Mouse (Mus musculus) yolk sac, embryonic 10.5 days (tissue): ENCODE results near the gene Nr0b2.

Experiments used
- DNase-seq: peaks from one replicate; pipeline ENCODE4 v3.0.0-alpha.2; 2017; ENCODE audit warnings: low spot score

Nr0b2 gene

DNA sequence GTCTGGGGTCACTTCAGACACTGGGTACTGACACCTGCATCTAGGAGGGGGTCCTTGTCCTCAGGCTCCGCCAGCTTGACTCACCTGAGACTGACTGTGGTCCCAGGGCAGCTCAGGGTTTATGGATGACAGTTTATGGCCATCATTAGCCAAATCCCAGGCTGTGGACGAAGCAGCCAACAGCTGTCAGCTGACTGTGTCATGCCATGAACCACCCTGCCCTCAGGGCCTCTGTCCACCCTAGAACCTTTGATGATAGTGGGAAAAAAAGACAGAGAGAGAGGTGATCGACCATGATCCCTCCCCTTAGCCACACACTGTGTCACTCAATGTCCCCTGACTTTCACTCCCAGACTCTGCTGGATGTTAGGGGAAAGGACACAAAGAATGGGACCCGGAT, 8.4 kb downstream of the Nr0b2 start:
- DNase-seq = no peak

DNA sequence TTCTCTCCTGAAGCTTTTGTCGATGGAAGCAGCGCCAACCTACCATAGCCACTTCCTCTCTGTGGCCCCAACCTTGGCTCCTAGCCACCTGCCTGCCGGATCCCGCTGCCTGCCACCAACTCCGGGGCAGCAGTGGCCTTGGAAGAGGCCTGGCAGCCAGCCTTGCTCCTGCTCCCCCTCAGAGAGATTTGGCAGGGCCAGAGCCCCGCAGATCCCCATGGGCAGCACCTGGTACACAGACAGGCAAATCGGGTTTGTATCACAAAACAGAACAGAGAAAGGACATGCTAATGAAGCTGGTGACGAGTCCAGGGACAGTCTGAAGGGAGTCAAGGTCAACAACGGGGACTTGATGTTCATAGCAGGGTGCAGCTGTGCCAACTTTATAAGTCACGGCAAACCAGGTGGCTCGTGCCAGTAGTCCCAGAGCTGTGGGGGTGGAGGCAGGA, 10.0 kb downstream of the Nr0b2 start:
- DNase-seq = no peak

DNA sequence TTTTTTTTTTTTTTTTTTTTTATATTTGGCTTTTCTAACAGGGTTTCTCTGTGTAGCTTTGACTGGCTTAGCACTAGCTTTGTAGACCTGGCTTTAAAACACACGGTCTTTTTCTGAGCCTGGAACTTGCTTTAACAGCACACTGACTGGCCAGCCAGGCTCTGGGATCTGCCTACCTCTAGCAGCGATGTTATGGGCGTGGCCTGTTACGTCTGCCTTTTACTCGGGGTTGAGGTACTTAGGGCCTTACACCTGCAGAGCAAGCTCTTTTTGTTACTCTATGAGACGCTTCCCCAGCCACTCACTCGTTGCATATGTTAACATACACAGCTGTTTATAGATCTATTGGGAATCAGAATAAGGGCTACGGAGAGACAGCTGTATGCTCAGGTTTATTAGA, 14.1 kb downstream of the Nr0b2 start:
- no peak for DNase-seq

DNA sequence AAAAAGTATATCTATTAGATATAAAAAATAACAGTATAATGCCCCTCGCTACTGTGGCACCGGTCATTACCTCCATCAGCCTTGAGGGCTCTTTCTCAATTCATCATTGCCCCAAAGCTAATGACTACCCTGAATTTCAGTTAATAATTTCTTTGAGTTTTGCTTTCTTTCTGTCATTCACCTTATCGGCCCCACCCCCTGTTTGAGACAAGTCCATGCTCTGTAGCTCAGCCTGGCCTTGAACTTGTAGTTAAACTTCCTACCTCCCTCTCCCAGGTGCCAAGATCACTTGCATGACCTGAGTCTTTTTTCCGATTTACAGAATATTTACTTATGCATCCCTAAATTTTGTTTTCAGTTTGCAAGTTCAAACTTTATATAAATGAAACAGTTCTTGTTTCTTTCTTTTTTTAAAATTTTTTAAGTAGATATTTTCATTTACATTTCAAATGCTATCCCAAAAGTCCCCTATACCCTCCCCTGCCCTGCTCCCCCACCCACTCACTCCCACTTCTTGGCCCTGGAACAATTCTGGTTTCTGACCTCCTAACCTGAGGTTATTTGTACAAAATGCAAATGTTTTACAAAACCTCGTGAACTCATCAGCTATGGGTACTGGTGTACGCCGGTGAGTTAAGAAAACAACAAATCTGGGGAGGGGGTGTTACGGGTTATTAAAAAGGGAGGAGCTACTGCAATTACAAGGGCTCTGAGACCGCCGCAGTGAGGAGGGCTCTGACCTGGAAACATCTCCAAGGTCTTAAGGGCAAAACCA, 16.3 kb downstream of the Nr0b2 start:
- DNase-seq = peak; percentile 39

DNA sequence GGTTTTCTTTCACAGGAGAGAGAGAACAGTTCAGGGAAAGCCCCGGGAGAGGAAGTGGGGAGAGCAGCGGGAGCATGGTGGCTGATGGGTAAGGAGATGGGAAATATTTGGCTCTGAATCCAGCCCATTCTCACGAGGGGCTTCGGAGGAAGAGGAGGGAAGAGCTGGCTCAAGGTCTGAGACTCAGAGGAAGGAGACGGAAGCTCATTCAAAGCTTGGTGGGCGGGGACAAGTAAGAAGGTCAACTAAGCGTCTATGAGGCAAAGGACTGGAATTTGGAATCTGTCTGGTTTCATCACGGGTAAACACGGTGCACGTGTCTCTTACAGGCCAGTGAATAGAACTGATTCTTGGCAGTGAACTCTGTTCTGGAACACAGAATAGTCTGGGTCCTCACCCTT, 16.9 kb downstream of the Nr0b2 start:
- peak; percentile 85 for DNase-seq

DNA sequence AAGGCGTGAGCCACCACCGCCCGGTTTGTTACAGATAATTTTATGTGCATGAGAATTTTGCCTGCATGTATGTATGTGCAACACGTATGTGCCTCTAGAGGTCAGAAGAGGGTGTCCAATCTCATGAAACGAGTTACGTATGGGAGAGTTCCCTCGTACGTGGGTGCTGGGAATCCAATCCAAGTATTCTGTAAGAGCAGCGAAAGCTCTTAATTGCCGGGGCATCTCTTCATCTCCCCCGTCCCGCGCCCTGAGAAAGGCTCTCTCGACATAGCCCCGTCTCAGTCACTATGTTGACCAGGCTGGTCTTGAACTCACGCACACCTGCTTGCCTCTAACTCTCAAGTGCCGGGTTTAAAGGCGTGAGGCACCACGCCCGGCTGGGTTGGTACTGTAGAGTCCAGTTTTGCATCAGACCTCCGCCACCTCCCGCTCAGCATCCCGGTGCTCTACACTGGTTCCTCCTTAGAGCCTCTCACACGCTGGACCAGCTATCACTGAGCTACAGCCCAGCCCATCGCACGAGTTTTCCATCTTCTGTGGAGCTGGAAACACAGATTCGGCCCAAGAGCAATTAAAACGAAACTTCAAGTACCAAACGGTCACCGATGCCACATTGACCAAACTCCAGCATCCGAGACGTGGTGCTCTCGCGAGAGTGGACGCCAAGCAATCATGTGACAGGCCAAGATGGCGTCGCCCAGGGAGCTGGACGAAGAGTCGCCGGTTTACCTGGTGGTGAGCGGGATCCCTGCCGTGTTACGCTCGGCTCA, 21.1 kb downstream of the Nr0b2 start, which contains the start of gene Gpatch3:
Gene Gpatch3 (plus strand): TSS at position 676 of the 773 bp plus-strand sequence.
- DNase-seq = peak; percentile 89

DNA sequence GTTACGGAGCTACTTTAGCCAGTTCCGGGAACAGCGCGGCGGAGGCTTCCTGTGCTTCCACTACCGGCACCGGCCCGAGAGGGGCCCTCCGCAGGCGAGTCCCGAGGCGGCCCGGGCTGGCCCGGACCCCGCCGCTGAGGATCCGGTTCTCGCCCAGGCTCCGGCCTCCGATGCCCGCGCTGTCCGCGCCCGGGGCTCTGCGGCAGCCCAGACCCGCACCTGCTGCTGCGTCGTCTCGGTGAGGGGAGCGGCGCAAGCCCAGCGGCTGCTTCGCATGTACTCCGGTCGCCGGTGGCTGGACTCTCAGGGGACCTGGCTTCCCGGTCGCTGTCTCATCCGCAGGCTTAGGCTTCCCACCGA, 21.6 kb downstream of the Nr0b2 start:
- DNase-seq = no peak

DNA sequence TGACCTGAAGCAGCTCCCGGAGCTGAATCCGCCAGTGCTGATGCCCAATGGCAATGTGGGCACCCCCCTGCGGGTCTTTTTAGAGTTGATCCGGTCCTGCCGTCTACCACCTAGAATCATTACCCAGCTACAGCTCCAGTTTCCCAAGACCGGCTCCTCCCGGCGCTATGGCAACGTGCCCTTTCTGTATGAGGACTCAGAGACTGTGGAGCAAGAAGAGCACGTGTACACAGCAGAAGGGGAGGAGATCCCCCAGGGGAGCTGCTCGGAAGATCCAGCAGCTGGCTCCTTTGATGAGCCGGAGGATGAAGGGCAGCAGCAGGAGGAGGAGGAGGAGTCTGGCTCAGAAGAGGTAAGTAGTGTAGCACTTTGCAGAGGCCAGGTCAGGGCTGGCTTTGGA, 24.8 kb downstream of the Nr0b2 start:
- no peak for DNase-seq

DNA sequence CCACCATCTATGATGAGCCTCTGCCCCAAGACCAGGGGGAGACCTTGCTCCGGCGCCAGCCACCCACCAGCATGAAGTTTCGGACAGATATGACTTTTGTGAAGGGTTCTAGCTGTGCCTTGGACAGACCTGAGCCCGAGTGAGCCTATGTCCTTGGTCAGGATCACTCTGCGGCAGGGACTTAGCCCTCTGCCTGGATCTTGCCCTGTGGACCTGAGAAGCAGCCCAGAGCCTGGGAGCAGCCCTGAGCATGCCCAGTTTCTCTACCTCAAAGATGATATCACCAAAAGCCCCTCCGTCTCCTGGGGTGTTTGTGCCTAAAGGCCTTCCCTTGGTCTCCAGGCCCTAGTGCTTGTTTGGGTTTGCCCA, 30.5 kb downstream of the Nr0b2 start:
- no peak for DNase-seq

DNA sequence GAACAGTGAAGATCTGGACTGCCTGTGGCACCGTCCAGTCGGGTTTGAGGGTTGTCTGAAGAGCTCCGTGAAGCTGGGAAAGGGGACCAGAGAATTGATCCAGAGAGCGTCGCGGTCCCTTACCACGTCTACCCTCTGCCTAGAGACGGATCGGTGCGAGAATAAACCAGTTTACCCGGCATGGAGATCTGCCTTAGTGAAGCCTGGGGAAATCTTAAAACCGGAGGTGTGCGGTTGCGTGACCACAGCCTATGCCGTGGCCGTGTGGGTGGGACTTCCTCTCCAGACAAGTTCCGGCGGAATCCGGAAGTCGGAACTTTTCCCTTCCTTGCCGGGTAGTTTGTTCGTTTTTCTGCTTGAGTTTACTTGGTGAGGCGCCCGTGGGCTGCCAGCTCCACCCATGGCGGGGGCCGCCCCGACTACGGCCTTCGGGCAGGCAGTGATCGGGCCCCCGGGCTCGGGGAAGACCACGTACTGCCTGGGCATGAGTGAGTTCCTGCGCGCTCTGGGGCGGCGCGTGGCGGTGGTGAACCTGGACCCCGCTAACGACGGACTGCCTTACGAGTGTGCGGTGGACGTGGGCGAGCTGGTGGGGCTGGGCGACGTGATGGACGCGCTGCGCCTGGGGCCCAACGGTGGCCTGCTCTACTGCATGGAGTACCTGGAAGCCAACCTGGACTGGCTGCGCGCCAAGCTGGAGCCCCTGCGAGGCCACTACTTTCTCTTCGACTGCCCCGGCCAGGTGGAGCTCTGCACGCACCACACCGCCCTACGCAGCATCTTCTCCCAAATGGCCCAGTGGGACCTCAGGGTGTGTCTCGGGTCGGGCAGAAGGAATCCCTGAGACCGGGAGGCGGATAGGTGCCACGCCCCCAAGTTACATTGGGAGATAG, 31.1 kb downstream of the Nr0b2 start, which contains the start of gene Gpn2:
Gene Gpn2 (plus strand): TSS at position 304 of the 893 bp plus-strand sequence.
- DNase-seq = peak; percentile 80

DNA sequence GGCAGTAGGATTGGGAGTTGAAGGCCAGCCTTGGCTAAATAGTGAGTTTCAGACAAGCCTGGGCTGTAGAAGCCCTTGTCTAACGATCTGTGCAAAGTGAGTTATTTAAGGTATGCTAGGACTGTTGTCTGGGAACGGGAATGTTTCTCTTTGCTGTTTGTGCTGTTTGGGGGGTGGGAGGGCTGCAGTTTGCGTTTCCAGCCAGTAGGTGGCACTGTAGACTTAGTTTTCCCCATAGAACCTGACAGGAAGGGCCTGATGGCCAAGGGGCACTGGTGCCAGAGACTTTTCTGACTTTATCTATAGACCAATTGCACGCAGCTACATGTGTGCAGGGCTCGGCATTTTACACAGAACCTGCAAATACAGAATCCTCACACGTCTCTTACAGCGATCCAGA, 39.4 kb downstream of the Nr0b2 start:
- peak; percentile 83 for DNase-seq

DNA sequence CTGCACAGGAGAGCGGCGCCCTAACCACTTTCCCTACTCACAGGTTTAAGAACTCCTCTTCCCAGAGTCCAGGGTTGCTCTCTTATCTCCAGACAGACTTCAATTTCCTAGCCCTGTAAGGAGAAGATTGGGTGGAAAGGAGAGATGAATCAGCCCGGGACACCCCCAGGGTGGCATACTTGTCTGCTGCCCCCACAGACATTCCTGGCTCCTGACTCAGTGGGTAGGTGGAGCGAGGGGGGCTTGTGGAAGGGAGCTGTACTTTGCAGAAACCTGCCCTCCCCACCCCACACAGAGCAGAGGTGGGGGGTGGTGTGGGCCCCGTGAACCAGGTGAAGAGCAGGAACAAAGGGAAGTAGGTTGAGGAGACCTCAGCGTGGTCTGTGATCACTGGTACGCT, 42.4 kb downstream of the Nr0b2 start:
- DNase-seq = no peak

DNA sequence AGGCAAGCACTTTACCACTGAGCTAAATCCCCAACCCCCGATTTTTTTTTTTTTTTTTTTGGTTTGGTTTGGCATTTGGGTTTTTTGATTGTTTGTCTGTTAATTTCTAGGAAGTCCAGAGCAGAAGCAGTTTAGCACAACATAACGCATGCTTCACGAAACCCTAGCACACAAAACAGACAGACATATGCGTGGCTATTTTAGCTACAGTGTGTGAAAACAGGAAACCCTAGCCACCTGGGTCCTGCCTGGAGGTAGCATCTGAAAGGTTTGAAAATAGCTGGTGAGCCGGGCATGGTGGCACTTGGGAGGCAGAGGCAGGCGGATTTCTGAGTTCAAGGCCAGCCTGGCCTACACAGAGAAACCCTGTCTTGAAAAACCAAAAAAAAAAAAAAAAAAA, 42.9 kb downstream of the Nr0b2 start:
- no peak for DNase-seq

DNA sequence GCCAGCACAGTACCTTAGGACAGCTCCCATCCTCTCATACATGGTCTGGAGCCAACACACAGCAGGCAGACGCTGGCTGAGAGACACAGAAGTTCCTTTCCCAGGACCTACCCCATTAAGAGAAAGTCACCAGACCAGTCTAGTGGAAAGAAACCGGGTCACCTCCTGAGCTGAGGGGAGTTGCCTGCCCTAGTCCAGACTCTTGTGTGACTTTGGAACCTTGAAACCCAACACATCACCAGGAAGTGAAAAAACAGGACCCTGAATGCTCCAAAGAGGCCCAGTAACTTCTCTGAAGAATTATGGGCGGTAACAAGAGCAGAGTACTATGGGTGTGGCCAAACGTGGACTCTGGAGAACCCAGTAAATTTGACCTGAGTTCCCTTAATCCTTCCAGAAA, 45.4 kb downstream of the Nr0b2 start:
- DNase-seq = no peak

DNA sequence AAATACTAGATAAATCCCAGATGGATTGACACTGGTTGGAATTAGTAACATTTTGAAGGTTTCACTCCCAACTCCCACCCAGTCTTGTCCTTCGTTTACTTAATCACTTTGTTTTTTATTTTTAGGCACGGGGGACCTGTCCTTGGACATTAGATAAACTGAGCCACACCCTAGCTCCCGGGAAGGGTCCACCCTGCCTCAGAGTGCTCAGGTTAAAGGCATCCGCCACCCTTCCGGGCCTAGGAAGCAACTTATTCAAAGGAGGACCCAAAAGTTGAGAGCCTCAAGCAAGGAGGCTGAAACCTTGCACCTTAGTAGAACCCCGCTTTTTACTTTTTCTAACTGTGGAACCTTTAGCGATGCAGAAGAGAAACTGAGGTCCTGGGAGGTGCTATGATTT, 45.9 kb downstream of the Nr0b2 start:
- no peak for DNase-seq

DNA sequence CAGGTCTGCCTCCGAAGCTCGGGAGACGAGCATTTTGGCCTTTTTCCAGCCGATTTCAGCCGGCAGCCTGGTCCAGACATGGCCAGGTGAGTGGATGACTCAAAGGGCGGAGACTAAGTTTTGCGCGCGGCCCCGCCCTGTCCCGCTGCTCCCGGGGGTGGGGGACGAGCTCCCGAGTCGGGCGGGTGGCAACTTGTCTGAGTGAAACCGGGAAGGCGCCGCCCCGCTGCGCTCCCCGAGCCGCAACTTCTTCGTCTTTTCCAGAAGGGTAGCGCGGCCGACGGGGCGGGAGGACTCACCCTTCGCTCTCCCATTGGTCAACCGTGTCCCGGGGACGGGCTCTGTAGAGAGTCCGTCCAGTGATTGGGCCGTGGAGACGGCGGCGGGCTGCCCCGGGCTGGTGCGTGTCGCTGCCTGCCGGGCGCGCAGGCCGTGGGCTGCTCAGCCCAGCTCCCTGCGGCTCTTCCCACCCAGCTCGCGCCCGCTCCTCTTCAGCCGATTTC, 46.4 kb downstream of the Nr0b2 start:
- DNase-seq = peak; percentile 94

DNA sequence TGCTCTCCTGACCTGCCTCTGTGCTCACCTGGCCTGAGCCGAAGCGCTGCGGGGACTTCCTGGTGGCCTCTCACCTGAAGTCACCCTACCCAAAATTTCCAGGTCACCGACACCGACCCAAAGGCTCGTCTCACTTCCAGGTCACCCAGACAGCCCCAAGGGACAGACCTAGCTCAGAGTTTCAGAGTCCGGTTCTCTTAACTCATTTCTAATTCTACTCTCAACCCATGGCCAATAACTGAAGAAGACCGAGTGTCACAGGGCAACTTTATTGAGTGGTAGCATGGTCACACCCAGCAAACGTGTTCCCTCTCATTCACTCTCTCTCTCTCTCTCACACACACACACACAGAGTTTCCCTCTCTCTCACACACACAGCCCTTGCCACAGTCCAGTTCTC, 47.1 kb downstream of the Nr0b2 start:
- DNase-seq = no peak

DNA sequence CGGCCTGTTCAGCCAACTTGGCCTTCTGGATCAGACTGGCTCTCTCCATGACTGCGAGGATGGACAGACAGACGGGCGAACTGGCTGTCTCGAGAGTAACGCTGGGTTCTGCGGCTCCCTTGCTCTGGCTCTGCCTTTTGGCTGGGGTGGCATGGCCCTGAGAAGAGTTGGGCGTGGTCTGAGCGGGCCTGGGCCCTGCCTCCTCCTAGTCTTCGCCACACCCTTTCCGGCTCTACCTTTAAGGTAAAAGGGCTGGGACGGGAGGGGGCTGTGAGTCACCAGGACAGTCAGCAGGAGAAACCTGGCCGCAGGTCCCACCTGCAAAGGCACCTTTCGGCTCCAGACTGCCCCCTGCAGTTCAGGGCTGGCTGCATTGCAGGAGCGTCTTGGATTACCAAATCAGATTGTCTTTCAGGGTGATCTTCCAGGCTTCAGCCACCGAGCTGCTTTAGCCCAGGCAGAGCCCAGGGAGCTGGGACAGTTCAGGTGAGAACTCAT, 48.6 kb downstream of the Nr0b2 start, which contains the start of gene Sfn:
Gene Sfn (minus strand): TSS at position 448 of the 498 bp plus-strand sequence.
- DNase-seq = peak; percentile 72

DNA sequence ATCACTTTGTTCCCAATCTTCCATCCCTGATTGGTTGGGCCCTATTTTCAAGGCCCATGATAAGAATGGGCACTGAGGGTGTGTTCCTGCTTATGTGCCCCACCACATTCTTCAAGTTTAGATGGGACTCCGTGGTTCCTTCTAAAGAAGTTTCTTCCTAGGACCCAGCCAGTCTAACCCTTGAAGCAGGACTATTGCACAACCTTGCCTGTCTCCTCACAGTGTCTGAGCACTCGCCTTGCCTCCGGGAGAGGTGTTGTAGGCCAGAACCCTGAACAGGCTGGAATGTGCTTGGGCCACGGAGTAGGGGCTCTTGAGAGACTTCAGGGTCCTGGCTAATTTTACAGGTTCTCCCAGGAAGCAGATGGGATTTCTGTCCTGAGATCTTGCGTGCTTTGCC, 49.9 kb downstream of the Nr0b2 start:
- DNase-seq = no peak

DNA sequence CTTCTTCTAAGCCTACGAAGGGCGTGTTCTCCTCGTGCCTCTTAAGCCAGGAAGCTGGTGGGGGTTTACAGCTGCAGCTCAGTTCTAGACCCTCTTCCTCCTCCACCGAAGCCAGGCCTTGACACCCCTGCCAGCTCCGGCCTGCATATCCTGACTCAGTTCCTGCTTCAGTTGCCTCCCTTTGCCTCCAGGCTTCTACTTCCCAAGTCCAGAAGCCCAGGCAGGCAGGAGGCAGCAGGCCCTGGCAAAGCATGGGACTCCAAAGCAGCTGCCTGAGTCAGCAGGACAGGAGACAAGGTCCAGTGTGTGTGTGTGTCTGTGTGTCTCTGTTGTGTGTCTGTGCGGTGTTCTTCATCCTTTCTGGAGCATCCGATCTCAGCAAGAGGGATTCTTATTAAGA, 51.0 kb downstream of the Nr0b2 start:
- DNase-seq = no peak

DNA sequence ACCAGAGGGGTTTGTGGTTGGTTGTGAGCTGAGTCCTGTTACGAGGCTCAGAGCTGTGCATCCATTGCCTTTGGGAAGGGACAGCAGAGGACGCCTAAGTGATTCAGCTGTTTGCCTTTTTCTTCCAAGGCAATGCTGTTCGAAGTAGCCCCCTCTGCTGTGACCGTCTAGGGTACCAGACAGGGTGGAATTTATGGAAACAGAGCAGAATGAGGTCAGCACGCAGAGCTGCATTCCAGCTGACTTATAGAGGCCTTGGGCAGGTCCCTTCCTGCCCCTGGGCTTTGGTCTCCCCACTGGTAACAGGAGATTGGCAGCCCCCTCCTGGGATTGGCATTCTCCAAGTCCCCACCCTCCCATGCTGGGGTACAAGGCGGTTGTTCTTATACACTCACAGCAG, 51.7 kb downstream of the Nr0b2 start:
- no peak for DNase-seq

DNA sequence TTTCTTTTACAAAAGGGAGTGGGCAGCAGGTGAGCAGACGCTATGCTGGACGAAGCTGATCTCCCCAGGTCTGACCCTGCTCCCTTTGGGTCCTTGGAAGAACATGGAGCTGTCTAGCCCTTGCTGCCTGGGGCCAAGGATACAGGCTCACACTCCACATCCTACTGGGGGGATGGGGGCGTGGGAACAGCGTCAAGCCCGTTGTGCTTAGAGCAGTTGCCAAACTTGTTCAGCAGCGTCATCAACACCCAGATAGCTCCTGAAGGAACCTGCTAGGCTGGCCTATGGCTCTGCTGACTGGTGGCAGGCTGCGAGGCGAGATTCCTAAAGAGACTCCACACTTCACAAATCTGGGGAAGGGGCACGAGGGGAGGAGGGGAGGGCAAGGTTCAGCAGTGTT, 52.2 kb downstream of the Nr0b2 start:
- DNase-seq = no peak
